Mouse (Mus musculus) MEL-GATA-1-ER (cell line): ENCODE data around the gene Taf13.
"Not testable (repeated sequence)": the region's sequence is repeated elsewhere in the genome, so short reads cannot be mapped to it uniquely, and the experiment has no call there.

ENCODE experiments used
- DNase-seq: peaks from one replicate; pipeline ENCODE4 v3.0.0-alpha.2; 2012; ENCODE audit warnings: low read depth; ENCODE audit errors: extremely low read depth

The Taf13 gene

DNA sequence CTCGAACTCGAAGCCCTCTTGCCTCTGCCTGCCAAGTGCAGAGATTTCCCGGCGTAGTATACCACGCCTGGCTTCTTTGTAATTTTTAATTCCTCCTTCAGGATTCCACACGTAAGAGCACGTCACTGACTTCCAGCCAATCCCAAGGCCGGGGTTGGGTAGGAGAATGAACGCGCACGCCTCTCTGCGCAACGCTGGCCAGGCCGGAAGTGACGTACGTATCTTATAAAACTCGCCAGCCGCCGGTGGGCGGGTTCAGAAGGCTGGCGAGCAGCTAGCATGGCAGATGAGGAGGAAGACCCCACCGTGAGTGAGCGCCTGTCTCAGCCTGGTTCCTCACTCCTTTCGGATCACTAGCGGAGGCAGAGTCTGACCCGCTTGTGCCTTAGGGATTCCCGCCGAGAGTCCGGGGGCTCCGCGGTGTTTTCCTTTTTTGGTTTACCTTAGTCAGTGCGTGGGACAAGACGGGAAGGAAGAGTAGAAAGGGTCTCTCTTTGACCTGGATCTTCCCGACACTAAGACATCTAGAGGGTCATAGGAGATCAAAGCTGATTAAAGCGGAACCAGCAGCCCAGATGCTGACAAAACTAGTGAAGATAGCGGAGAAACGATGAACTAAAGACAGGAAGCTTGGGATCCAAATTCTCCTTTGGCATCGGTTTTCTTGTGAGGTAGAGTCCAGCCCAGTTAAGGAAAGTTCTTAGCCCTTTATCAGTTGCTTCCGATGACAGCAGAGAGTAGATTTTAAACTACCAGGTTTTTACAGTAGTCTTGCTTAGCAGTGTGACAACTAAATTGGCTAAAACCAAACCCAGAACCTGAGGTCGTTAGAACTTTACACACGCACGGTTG, at the start of gene Taf13:
Gene Taf13 (plus strand): TSS at position 256 of the 852 bp plus-strand sequence.
- peak; percentile 99 for DNase-seq

DNA sequence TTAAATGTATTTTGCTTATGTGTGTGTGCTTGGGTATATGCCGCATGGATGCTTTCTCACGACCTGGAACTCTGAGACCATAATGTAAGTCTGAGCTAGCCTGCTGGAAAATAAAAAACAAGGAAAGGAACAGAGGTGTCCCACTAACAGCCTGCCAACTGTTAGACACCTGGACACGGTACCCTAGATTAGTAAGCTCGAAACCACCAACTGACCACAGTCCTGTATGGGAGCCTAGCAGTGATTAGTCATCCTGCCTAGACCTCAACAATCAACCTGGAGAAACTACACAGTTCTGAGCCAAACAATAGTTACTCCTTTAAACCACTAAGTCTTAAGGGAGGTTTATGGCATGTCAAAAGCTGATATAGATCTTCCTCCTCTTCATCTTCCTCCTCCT, 48.1 kb upstream of the Taf13 start:
- DNase-seq, result no peak

DNA sequence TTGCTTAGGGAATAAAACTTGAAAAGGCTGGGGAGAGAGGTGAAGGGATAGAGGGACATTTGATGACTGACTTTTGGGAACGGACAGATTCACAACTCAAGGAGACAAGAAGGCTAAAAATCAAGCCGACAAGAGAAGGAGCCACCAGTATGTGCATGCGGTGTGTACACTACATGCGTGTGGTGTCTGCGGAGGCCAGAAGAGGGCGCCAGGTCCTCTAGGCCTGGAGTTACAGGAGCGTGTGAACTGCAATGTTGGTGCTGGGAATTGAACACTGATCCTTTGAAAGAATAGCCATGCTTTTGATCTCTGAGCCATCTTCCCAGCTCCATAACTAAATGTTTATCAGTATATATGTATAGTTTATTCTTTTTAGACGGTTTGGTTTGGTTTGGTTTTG, 43.0 kb upstream of the Taf13 start:
- DNase-seq, result no peak

DNA sequence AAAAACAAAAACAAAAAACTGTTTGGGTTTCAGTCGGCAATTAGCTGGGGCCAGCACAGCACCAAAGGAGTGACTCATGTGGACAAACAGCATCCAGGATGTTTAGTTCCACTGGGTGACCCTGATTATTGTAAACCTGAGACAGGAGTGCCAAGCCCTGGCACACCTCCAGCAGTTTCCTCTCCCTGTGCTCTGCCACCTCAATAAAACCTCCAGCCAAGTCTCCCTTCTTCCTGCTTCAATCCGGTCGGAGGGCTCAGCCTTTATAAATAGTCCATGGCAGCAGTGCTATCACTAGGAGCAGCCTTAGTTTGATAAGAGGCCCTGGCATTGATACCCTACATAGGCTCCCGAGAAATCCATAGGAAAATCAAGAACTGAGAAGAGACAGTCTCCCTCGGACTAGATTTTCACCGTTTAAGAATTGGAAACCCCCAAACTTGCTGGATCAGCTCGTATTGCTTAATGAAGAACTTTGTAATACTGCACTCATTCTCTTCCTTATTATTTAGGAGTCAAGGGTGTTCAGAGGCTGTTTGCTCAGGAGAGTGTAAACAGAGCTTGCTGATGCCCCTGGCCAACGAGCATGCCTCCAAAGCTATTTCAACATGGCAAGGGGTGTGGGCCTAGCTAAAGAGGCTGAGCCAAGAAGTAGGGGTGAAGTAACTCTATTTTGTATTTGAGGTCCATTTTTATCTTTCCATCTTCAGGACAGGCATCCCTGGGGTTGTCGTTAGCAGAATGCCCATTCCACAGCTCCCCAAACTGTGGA, 38.2 kb upstream of the Taf13 start:
- DNase-seq, result no peak

DNA sequence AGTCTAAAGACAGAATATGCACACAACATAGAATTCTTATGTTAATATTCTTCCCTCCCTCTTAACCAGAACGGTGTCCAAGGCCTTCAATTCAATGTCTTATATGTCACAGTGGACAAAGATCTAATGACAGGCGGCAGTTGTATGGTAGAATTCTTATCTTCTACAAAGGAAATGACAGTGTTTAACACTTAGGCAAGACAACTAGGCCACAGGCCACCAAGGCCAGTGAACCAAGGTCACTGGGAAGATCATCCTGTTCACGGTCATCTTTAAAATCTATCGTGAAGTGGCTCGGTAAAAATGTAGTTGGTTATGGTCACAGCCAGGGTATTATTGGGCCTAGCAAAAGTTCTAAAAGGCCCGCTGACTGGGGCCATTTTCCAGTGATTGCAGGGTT, 37.5 kb upstream of the Taf13 start, which contains the start of gene 1700013F07Rik:
Gene 1700013F07Rik (plus strand): TSS at position 200 of the 400 bp plus-strand sequence.
- no peak for DNase-seq

DNA sequence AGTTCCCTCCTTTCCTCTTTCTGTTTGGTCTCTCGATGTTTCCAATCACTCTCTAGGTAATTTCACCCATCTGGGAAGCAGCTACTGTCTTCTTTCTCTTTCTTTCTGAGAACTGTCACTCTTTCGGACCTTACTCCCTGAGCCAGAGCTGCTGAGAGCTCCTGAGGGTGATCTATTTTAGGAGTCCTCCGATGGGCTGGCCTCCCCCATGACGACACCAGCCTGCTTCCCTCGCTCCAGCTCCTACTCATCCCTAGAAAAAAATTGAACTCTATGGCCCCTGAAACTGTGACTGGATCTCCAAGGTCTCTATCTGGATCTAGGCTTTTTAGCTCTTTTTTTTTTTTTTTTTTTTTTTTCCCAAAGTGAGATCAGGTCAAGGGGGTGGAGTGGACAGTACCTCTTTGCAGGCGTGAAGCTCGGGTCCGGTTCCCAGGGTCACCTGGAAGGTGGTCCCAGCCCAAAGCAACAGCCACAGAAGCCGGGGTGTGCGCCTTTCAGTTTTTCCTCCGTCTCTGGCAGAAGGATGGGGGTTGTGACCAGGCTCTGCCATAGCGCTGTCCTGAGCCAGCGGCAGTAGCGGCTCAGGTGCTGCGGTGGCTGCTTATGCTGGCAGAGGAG, 35.5 kb upstream of the Taf13 start:
- DNase-seq, result no peak

DNA sequence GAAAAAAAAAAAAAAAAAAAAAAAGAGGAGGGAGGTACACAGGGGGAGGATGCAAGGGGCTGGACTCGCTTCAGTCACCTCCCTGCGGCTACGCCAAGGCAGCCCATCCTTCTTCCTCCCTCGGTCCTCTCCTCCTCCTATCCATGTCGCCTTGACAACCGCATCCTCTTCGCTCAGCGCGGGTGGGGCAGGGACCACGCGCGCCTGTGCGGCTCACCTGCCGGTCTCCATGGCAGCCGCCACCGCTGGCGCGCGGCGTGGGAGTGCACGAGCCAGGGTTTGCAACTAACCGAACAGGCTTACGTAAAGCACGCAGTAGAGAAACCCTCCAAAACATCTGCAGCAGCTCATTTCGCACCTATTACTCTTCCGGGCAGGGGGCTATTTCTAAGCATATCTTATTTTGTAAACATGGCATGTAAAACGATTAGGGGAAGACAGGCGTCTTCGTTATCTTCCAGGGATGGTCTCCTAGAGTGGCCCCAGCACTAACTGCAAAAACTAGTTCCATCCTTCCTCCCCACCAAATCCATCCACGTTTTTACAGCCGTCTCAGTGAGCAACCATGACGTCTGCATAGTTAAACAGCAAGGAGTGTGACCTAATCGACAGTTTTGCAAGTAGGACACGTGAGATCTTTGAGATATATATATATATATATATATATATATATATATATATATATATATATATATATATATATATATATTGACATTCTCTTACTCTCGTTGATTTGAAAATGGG, 34.8 kb upstream of the Taf13 start, which contains the start of gene 5330417C22Rik:
Gene 5330417C22Rik (minus strand): TSS at position 20 of the 744 bp plus-strand sequence.
- DNase-seq, result no peak

DNA sequence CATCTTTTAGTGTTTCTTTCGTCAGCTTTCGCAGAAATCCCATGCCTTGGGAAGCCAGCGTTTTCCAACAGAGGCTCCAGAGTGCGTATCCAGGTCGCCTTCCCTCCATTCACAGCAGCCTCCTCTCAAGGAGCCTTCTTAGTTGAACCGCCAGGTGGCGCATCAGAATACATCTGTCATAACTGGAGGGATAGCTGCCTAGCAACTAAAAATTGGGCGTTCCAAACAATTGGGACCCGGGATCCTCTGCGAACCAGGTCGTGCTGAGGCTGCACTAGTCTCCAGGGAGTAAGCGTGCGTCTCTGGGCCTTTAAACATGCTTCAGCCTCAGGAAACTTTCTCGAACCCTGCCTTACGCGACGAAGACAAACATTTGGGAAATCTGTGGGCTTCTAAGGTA, 34.2 kb upstream of the Taf13 start:
- DNase-seq, result peak; percentile 86

DNA sequence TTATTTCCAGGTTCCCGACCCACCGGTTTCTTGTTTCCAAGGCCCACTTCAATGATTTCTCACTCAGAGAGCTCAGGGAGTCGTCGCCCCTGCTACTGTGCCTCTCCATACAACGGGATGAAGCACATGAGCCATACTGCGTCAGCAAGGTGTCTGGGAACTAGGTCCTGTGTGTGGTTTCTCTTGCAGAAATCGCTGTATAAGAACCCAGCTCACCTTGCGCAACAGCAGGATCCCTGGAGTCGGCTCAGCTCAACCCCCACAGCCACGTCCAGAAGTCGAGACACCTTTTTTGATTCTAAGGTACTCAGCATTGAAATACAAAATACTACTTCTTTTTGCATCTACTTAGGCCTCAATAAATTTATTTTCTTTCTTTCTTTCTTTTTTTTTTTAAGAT, 29.2 kb upstream of the Taf13 start:
- DNase-seq, result no peak

DNA sequence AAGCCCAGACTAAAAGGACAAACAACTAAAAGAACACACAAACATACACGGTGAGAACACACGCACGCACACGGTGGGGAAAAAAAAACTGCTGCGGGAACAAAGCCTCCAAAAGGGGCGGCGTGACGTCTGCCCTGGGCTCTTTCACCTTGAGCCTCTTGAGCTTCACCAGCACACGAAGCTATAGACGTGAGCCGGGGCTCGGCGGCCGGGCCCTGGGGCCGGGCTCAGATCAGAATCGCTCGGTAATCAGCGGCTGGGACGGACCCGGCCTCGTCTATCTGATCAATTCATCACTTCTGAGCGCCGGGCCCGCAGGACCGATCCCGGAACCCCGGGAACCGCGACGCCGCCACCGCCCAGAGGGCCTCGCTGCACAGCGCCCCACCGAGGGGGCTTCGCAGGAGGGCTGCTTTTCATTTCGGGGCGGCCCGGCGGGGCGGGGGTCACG, 17.4 kb upstream of the Taf13 start:
- DNase-seq, result no peak

DNA sequence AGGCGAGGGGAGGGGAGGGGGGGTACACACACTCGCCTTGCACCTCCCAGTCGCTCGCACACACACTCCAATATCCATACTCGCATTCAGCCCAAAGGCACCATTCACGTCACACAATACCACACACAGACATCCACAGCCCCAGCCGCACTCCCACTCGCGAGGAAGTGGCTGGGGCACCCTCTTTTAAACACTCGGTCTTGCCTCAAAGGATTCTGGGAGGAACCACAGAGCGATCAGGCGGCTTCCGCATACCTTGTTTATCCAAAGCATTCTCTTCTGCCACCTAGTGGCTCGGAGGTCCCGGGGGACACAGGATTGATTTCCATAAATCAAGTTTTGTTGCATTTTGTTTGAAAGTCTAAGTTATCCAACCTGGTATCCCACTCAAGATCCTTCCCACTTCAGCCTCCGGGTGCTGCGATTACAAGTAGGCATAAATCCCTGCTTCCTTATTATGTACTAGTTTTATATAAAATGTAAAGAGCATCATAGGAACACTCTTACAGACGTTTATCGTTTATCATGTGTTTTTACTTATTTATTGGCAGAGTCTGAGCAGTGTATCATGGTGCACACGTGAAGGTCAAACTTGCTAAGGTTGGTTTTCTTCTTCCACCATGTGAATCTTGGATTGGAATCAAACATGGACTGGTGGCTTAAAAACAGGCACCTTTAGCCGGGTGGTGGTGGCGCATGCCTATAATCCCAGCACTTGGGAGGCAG, 16.7 kb upstream of the Taf13 start:
- DNase-seq, result peak; percentile 97

DNA sequence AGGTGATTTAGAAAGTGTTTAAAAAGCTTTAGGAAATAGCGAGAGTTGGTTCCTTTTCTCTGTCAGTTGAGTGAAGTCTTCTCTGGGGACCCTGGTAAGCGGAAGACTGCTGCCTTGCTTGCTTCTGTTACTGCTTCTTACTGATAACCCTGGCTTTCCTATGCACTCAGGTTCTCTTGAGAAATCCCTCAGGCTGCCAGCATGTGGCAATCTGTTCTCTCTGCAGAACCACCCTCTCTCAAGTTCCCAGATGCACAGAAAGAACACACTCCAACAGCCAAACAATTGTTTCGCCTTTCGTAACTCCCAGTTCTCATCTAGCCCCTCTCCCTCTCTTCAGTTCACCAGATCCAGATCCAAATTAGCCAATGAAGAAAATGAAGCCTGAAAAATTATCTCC, 13.6 kb upstream of the Taf13 start:
- no peak for DNase-seq

DNA sequence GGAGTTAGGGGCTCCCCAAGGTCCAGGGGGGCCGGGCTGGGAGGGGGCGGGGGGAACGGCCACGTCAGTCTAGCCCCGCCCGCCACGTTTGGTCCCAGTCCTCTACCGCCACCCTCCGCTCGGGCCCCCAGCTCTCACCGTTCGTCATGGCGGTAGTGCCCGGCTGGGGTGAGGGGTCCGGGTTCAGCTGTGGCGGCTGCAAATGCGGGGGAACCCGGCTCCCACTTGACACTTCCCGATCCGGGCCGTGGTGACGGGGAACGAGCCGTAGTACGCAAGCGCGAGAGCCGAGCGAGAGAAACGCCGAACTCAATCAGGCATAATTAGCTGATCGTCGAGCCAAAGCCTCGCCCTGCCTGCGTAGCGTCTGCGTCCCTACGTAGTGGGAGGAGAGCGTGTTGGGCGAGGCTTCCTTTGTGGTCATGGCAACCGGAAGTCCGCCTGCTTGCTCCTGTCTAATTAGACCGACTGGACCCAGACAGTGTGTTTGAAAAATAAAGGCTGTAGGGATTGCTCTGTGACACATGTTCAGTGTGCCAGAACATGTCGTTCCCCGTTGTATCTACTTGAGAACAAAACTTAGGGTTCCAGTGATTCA, 9.3 kb upstream of the Taf13 start, which contains the start of gene Tmem167b:
Gene Tmem167b (minus strand): TSS at position 334 of the 598 bp plus-strand sequence.
- DNase-seq, result peak; percentile 100

DNA sequence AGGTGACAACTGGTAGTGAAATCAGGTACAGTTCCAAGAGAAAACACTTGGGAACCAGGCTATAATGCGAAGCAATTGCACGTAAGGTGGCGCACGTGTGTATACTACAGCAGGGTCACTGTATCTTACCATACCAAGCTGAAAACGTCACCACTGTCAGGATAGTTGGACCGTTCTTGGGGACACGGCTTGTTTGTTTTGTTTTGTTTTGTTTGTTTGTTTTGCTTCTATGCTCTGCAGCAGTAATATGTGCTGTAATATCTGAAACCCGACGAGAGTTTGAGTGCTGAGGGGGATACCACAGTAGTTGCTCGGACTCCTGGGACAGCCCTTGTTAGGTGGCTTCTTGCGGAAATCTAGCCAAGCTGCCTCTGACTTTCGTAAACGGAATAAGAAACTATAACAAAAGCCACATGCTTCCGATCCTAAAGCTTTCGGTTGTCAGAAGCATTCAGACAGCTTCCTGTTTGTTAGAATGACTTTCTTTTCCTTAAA, 8.7 kb upstream of the Taf13 start:
- peak; percentile 54 for DNase-seq

DNA sequence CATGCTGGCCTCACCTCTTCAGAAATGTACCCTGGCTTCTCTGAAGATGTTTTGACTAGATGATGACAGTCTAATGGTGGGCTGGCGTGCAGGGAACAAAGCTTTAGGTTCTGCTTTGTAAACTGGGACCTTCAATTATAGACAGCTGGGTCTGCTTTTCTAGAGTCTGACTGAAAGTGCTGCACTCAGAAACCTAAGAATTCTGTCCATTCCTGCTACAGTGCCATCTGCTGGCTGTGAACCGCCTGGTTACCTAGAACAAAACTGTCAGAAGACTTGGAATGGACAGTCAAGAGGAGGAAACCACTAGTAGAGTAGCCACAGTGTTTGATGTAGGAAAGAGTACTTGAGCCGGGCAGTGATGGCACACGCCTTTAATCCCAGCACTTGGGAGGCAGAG, 8.2 kb upstream of the Taf13 start:
- peak; percentile 89 for DNase-seq

DNA sequence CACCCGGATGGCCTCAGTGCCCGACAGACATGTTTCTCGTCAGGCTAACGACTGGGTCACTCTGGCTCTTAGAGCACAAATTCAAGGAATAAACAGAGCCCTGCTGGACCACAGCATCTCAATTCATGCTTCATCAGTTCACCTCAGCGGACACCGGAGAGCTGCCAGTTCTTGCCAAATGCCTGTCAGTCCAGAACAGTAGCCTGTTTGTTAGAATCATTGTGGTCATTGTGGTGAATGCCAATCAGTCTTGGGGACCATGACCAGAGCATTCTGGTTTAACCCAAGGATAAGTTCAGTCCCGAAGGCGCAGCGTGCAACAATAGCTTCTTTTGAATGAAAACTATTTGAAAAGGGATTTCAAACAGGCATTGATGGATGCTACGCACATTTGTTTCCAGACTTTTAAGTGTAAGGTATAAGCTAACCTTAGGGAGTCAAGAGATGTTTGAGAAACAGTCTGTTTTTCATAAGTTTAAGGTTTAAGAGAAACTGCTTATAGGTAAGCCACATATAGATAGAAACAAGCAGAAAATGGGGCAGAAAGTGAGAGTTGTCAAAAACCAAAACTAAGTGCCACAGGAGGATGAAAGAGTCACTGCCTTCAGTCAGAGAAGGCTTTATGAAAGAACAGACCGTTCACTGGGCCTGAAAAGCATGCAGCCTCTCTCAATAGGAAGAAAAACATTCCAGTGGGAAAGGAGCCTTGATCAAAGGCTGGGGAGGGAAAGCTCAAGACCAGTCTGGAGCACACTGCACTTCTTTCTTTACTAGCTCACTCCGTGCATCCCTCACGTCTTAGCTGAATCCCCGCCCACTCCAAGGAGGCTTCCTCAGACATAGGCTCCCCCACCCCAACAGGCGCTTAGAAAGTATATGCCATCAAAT, 3.3 kb upstream of the Taf13 start:
- DNase-seq, result no peak

DNA sequence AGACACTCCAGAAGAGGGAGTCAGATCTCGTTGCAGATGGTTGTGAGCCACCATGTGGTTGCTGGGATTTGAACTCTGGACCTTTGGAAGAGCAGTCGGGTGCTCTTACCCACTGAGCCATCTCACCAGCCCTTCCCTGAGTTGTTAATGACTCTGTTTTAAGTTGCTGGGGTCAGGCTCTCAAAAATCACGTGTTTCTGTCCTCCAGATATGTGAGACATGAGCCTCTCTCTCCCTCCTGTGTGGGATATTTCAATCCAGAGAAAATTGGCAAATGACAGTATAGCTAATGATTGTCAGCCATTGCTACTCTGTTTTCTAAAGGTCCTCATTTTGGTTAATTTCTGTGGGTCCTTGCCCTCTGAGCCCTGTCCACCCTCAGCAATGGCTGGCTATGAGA, 1.9 kb upstream of the Taf13 start:
- not testable (repeated sequence) for DNase-seq

DNA sequence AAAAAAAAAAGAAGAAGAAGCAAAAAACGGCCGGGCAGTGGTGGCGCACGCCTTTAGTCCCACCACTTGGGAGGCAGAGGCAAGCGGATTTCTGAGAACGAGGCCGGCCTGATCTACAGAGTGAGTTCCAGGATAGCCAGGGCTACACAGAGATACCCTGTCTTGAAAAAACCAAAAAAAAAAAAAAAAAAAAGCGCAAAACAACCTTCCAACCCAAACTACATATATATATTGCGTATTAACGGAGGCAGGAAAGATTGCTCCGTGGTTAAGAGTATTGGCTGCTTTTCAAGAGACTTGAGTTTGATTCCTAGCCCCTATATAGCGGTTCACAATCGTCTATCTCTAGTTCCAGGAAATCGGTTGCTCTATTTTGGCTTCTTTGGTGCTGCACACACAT, 685 bp upstream of the Taf13 start:
- no peak for DNase-seq
